Mouse (Mus musculus) testis, postnatal 14 days (tissue): ENCODE results near the gene Gm12253.
A peak's percentile ranks its signal among the peaks of the same experiment; 100 is the strongest.

ENCODE experiments used
- DNase-seq: peaks from one replicate; pipeline ENCODE4 v3.0.0; 2021; ENCODE audit warnings: low spot score

The Gm12253 gene

GRCm38 (mm10) chr11:58432259-58432658, at the start of gene Gm12253:
TSS of gene Gm12253 (plus strand) at chr11:58432559.
- DNase-seq: no peak

GRCm38 (mm10) chr11:58399985-58400645, 32.2 kb upstream of the Gm12253 start:
- no peak for DNase-seq

GRCm38 (mm10) chr11:58400655-58401054, 31.7 kb upstream of the Gm12253 start:
- DNase-seq: no peak

DNA sequence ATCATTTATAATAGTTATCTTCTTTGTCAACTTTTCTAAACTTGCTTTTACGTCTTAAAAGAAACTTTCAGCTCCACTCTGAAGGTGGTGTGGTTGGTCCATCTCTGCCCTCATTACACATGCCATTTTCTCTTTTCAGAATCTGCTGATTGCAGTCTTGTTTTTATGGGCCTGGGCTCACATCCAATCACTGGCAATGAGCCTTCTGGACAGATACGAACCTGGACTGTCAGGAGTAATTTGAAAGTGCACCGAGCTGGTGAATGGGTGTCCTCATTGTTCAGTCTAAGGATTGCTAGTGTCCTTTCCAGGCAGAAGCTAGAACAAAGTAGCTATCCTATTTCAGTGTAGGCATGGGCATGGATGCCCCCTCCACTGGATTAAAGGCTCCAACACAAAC, 24.3 kb upstream of the Gm12253 start:
- DNase-seq: no peak

- no peak for DNase-seq
Measured at GRCm38 (mm10) chr11:58418336-58418735, 14.0 kb upstream of the Gm12253 start.

- DNase-seq: no peak
Measured at GRCm38 (mm10) chr11:58420815-58421214, 11.5 kb upstream of the Gm12253 start, which contains the start of gene 1810065E05Rik. TSS of gene 1810065E05Rik (plus strand) at chr11:58421111.

DNA sequence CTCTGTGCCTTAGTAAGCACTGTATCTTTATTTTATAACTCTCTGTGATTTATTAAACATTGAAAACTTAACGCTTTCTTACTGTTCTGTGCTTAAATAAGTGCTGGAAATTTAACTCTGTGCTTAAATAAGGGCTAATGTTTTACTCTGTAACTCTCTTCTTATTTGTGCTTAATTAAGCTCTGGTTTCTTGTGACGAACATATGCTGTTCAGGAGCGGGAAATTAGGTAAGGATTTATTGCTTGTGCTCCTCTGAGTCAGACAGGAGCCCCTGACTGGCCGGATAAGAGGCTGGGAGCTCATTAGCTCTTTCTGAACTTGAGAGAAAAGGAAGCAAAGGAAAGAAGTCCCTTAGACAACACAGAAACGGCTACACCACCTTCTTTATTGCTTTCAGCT, 5.5 kb downstream of the Gm12253 start:
- DNase-seq: no peak

GRCm38 (mm10) chr11:58452759-58453158, 20.4 kb downstream of the Gm12253 start, which contains the start of gene Lypd9:
TSS of gene Lypd9 (minus strand) at chr11:58452923.
- peak; percentile 62 for DNase-seq

GRCm38 (mm10) chr11:58453592-58453991, 21.2 kb downstream of the Gm12253 start:
- DNase-seq: no peak

GRCm38 (mm10) chr11:58462170-58462569, 29.8 kb downstream of the Gm12253 start, which contains the start of gene Olfr30:
TSS of gene Olfr30 (minus strand) at chr11:58462270.
- no peak for DNase-seq
